Mouse (Mus musculus) G1E (cell line): ENCODE measurements at regions not wholly inside any gene's neighbourhood (a gene's known extent, or its start where the extent isn't known, plus 50 kb on each side); places are given as distances from the start of the nearest gene placed in this dataset.

ENCODE experiments used
- CTCF ChIP-seq: IDR thresholded peaks from 2 replicates; pipeline ENCODE4 v1.5.1; 2012; ENCODE audit warnings: low read depth, low read length, inconsistent platforms, mixed read lengths
- GATA1 ChIP-seq: IDR thresholded peaks from 2 replicates; pipeline ENCODE4 v1.6.1; 2012; ENCODE audit warnings: borderline replicate concordance, low read length, inconsistent platforms, mixed read lengths
- GATA2 ChIP-seq: IDR thresholded peaks from 2 replicates; pipeline ENCODE4 v1.6.1; 2012; ENCODE audit warnings: low read depth, low read length, inconsistent platforms, borderline replicate concordance

DNA sequence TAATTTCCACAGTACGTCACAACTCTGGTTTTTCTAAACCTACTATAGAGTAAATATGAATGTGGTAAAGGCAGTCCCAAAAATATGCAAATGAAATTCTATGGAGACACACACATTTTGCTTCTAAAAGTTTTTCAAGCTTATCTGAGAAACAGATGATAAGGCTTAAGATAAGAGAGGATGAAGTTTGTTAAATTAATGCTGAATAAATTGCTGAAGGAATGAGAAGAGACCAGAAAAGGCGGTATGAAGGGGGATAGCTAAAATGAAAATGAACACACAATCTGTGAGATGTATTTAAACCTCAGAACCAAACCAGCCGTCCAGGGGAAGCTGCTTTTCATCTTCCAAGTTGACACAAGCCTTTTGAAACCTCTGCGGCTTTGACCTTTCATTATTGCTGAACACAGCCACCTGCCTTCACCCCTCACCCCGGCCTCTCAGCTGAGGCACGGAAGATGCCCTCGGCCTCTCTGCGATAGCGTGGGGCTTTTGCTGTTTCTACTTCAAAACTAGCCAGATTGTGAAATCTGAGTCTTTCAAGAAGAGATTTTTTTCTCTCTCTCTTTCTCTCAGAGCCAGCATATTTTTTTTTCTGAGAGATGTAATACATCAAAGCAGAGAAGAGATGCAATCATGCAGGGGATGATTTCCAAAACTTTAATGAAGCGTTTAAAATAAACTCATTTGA lies 328.7 kb upstream of the Rag2 start:
- TF ChIP-seq CTCF (no peak), GATA1 (no peak), GATA2 (no peak)
